Mouse (Mus musculus): Measurements from ENCODE around the gene Pex19. TPM values are rescaled to one million over a fixed set of nuclear protein-coding genes. Genes with fewer than 3 reads are reported as not detected.

The Pex19 gene
- 163 TPM in 2 replicates for polyA plus RNA-seq (2015; fragmentation: Nextera tagmentation; extraction: Ambion mirVana)

DNA sequence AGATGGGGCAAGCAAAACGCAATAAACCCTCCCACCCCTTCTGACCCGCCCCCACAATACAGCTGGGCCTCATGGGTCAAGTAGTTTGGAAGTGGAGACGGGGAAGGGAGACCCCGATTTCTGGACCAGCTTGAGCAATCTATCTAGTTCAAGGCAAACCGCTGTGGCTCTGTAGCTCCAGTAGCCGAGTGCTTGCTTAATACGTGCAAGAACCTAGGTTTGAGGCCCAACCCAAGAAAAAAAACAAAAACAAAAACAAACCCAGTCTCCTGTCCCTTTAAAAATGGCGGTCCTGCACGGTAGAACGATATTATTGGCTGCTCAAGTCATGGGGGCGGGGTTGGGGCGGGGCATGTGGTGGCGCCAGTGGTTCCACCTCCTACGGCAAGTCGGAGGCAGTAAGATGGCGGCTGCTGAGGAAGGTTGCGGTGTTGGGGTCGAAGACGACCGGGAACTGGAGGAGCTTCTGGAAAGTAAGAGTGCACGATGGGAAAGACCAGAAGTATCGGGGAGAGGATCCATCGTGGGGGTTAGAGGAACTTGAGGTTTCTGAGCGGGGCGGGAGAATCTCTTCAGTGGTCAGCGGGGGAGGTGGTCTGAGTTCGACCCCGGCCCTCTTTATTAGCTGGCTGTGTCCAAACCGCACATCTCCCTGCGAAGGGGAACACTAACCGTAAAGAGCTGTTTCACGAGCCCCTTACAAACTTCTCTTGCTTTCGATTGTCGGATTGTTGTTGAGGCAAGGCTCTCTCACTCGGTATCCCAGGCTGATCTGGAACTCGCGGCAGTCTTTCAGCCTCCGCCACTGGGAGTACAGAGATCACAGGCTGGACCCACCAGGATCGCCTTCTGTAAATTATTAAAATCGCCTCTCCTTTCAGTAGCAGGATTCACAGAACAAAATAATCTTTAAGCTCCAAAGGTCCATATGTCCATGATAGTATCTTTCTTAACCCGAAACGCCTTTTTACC, at the start of gene Pex19:
TSS of gene Pex19 (plus strand) at position 380 of the 972 bp plus-strand sequence.
- H3K4me3 ChIP-seq, result peak within 1 kb of the TSS; percentile 79
- peak; percentile 97 for ATAC-seq (ENCODE audit: low FRiP score, low read depth)

DNA sequence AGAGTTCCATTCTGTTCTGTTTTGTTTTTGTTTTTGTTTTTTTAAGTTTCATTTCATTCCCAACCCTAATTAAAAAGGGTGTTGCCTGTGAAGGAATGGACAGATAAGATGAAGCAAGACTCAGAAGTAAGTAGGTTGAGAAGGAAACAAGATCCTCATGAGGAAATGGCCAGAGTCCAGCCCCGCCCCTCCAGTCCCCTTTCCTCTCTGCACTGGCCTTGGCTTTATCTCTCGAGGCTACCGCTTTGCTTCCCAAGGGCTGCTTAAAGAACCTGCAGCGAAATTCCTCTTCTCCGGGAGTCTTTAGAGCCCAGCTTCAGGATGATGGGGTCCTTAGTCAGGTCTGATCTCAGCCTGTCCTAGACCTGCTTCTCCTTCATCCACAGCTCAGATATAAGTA, 48.6 kb upstream of the Pex19 start:
- no peak for ATAC-seq (ENCODE audit: low FRiP score, low read depth)
- Histone ChIP-seq H3K9me3 (no peaks in the 10 kb centered on the region), H3K27ac (replicated peaks) (no peak overlapping the region), H3K4me2 (no peak overlapping the region), H3K4me3 (no peak overlapping the region), H3K4me1 (replicated peaks) (peaks cover 8% of the 10 kb centered on the region), H3K36me3 (peaks cover 61% of the 10 kb centered on the region), H3K9ac (no peak overlapping the region), H3K27me3 (no peaks in the 10 kb centered on the region)
- WGBS, result 80% methylated on average over 5 of the region's 5 CpGs

More for the DNA sequence above, at the start of gene Pex19:
- Histone ChIP-seq H3K27ac (replicated peaks) (peak within 1 kb of the TSS; percentile 77), H3K9ac (peak within 1 kb of the TSS; percentile 80), H3K9me3 (no peaks in the 10 kb centered on the region), H3K4me1 (replicated peaks) (peaks cover 17% of the 10 kb centered on the region), H3K36me3 (peaks cover 43% of the 10 kb centered on the region), H3K27me3 (no peaks in the 10 kb centered on the region), H3K4me2 (peak within 1 kb of the TSS; percentile 84)
- under 1% methylated on average over 42 of the region's 42 CpGs for WGBS

DNA sequence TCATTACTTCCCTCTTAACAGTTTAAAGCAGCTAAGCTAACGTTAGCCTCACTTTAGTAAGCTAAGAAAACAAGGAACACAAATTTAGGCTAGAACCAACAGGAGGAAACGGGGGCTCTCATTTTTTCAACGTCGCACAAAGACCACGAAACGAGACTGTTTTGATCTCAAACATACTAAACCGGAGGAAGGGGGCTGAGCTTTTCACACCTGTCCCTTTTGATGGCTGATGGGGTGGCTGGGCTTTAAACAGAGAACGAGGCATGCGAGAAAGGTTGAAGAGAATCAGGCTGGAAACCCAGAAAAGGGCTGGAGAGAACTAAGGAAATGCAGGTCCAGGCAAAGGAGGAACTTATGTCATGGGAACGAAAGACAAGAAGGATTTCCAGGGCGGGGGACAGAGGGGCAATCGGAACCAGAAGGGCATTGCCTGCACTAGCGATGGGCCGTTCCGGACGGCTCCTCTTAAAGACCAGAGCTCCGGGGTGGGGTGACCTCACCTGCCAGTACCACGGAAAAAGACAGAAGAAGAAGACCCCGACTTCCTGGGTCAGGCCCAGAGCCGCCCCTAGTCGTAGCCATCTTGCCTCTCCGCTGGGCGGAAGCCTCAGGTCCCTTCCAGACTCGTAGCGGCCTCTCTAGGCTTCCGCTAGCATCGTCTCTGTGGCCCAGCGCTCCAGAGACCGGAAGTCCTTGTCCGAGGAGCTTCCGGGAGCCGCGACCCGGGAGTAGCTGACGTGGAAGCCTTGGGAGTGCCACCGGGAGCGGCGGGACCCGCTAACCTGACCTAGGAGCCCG, 44.3 kb upstream of the Pex19 start, which contains the start of the genes Copa and Ncstn:
TSS of gene Copa (plus strand) at position 429 of the 798 bp plus-strand sequence.
TSS of gene Ncstn (minus strand) at position 695 of the 798 bp plus-strand sequence.
- H3K4me1 ChIP-seq (replicated peaks), result peaks cover 28% of the 10 kb centered on the region
- no peaks in the 10 kb centered on the region for H3K27me3 ChIP-seq
- H3K4me2 ChIP-seq, result peak within 1 kb of the TSS; percentile 64
- peak within 1 kb of the TSS; percentile 91 for H3K27ac ChIP-seq (replicated peaks)
- peak; percentile 98 for ATAC-seq (ENCODE audit: low FRiP score, low read depth)
- H3K9ac ChIP-seq, result peak within 1 kb of the TSS; percentile 79
- H3K36me3 ChIP-seq, result peaks cover 25% of the 10 kb centered on the region
- H3K4me3 ChIP-seq, result peak within 1 kb of the TSS; percentile 77
- under 1% methylated on average over 40 of the region's 40 CpGs for WGBS
- no peaks in the 10 kb centered on the region for H3K9me3 ChIP-seq

DNA sequence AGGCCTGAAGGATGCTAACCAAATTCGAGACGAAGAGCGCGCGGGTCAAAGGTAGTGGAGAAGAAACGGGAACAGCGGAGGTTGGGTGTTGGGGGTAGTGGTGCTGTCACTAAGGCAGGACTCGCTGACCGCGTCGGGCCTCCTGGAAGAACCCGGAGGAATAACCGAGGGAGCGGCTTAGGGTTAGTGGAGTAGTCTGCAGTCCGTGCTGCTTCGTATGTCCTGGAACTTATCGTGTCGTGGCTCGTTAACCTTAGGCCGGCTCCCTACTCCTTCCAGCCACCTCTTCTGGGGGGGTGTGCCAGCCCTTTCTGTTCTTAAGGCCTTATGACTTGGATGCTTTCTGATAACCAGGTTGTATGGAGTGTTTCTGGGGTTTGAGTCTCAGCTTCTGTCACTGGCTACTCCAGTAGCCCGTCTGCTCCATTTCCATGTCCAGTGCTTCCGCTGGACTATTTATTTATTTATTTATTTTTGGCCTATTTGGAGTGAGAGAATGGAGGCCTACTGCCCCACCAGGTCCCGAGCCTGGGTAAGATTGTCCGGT, 43.6 kb upstream of the Pex19 start:
- H3K9me3 ChIP-seq, result no peaks in the 10 kb centered on the region
- H3K9ac ChIP-seq, result peak overlapping the region; percentile 79
- peak overlapping the region; percentile 77 for H3K4me3 ChIP-seq
- no peaks in the 10 kb centered on the region for H3K27me3 ChIP-seq
- peaks cover 21% of the 10 kb centered on the region for H3K36me3 ChIP-seq
- H3K27ac ChIP-seq (replicated peaks), result peak overlapping the region; percentile 91
- peak overlapping the region; percentile 64 for H3K4me2 ChIP-seq
- ATAC-seq (ENCODE audit: low FRiP score, low read depth), result no peak; the same call in none of the 2 replicates
- 1% methylated on average over 24 of the region's 24 CpGs for WGBS
- H3K4me1 ChIP-seq (replicated peaks), result peaks cover 28% of the 10 kb centered on the region

DNA sequence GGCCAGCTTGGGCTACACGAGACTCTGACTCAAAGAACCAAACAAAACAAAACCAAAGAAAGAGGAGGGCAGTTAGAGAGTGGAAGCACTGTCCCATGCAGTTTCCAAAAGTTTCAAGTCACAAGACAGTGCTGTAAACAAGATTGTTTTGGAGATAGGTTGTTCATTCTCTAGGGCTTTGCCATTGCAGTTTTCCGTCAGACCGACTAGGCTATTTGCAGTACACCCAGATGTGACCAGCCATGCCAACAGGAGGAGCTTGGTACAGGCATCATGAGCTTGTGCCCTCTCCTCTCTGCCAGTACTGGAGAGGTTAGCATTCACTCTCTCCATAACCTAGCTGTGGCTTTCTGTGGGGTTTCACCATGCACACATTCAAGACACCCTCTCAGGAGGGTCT, 33.0 kb upstream of the Pex19 start:
- no peaks in the 10 kb centered on the region for H3K9me3 ChIP-seq
- no peaks in the 10 kb centered on the region for H3K27me3 ChIP-seq
- peaks cover 83% of the 10 kb centered on the region for H3K36me3 ChIP-seq
- no peak for ATAC-seq (ENCODE audit: low FRiP score, low read depth)
- H3K4me2 ChIP-seq, result no peak overlapping the region
- H3K27ac ChIP-seq (replicated peaks), result no peak overlapping the region
- no peaks in the 10 kb centered on the region for H3K4me1 ChIP-seq (replicated peaks)
- 52% methylated on average over 3 of the region's 3 CpGs for WGBS
- no peak overlapping the region for H3K9ac ChIP-seq
- no peak overlapping the region for H3K4me3 ChIP-seq

DNA sequence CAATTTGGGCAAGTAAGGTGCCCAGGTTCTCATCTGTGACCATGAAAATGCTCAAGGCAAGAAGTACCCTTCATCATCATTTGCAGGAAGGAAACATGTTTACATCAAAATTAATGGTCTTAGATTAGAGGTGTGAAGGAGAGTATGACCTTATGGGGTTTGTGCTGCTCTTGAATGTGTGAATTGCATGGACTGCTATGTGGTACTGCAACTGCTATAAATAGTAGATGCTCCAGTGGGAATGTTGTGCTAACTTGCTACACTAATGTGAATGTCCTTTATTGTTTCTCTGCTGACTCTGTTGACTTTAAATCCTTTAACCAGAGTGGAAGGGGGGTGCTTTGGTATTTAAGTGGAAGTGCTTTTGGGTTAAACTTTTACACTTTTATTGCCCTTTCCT, 32.3 kb upstream of the Pex19 start:
- Histone ChIP-seq H3K4me1 (replicated peaks) (no peaks in the 10 kb centered on the region), H3K27ac (replicated peaks) (no peak overlapping the region), H3K36me3 (peaks cover 79% of the 10 kb centered on the region), H3K4me2 (no peak overlapping the region), H3K27me3 (no peaks in the 10 kb centered on the region), H3K4me3 (no peak overlapping the region), H3K9ac (no peak overlapping the region), H3K9me3 (no peaks in the 10 kb centered on the region)
- ATAC-seq (ENCODE audit: low FRiP score, low read depth), result no peak

DNA sequence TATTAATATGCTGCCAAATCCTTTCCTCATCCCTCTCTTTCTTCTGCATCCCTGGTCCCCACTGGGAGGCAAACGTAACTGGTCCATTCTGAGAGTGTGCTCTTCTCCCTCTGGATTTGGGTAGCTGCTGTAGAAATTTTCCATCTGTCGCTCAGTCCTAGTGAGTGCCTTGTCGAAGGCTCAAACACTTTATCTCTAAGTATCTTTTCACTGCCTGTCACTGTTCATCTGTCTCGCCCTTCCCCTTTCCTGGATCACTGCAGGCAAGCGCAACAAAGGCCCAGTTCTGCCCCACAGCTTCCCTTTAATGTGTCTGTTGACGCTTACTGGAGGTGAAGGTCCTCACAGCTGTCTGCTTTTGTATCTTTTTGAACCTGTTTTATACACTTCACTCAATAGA, 31.4 kb upstream of the Pex19 start:
- Histone ChIP-seq H3K4me1 (replicated peaks) (no peaks in the 10 kb centered on the region), H3K27ac (replicated peaks) (no peak overlapping the region), H3K4me2 (no peak overlapping the region), H3K4me3 (no peak overlapping the region), H3K27me3 (no peaks in the 10 kb centered on the region), H3K36me3 (peaks cover 80% of the 10 kb centered on the region), H3K9ac (no peak overlapping the region), H3K9me3 (no peaks in the 10 kb centered on the region)
- no peak for ATAC-seq (ENCODE audit: low FRiP score, low read depth)
- 39% methylated on average over 6 of the region's 6 CpGs for WGBS

DNA sequence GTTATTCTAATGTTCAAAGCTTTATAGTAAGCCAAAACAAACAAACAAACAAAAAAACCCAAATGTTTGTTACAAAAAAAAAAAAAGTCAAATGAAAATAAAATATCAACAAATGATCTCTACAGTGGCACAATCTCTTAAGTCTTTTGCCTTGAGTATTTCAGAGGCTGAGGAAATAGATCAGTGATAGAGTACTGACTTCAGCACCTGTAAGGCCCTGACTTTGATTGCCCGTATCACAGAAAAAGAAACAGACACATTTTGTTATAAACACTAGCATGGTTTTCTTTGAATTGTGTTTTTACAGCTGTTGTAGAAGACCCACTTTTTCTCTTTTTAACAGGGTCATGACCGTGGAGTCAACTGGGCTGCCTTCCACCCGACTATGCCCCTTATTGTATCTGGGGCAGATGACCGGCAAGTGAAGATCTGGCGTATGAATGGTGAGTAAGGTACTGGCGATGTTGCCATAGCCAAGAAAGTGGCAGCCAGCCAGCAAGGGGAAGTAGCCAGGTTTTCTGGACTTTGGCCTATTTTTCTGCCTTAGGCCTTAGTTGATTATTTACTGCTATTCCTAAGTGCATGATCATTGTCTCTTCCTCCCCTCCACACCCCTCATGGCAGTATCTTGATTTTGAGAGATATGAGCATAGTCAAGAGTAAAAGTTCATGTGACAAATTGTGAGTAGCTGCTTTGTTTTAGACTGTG, 27.1 kb upstream of the Pex19 start:
- peaks cover 79% of the 10 kb centered on the region for H3K36me3 ChIP-seq
- no peak overlapping the region for H3K4me3 ChIP-seq
- H3K27me3 ChIP-seq, result no peaks in the 10 kb centered on the region
- ATAC-seq (ENCODE audit: low FRiP score, low read depth), result no peak
- no peak overlapping the region for H3K27ac ChIP-seq (replicated peaks)
- no peak overlapping the region for H3K4me2 ChIP-seq
- H3K9ac ChIP-seq, result no peak overlapping the region
- H3K4me1 ChIP-seq (replicated peaks), result no peaks in the 10 kb centered on the region
- WGBS, result 70% methylated on average over 6 of the region's 6 CpGs
- H3K9me3 ChIP-seq, result no peaks in the 10 kb centered on the region

DNA sequence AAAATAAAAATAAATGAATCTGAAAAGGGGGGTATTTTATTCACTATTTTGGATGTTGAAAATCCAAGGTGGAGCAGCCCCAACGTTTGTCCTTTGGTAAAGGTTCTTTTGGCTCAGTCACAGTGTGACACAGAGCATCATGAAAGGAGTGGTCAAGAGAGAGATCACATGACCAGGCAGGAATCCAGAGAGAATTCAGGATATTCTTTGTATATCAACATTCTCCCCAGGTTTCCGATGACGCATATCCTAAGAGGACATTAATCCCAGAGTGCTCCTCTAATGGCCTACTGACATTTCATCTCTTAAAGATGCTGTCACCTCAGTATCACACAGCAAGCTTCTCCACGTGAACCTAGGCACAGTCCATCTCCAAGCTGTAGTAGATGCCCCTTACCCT, 22.9 kb upstream of the Pex19 start:
- H3K27me3 ChIP-seq, result no peaks in the 10 kb centered on the region
- no peak overlapping the region for H3K4me2 ChIP-seq
- no peak overlapping the region for H3K4me3 ChIP-seq
- H3K36me3 ChIP-seq, result peaks cover 87% of the 10 kb centered on the region
- no peak overlapping the region for H3K9ac ChIP-seq
- no peak for ATAC-seq (ENCODE audit: low FRiP score, low read depth)
- no peaks in the 10 kb centered on the region for H3K9me3 ChIP-seq
- H3K27ac ChIP-seq (replicated peaks), result no peak overlapping the region
- WGBS, result 86% methylated on average over 4 of the region's 4 CpGs
- H3K4me1 ChIP-seq (replicated peaks), result no peaks in the 10 kb centered on the region

DNA sequence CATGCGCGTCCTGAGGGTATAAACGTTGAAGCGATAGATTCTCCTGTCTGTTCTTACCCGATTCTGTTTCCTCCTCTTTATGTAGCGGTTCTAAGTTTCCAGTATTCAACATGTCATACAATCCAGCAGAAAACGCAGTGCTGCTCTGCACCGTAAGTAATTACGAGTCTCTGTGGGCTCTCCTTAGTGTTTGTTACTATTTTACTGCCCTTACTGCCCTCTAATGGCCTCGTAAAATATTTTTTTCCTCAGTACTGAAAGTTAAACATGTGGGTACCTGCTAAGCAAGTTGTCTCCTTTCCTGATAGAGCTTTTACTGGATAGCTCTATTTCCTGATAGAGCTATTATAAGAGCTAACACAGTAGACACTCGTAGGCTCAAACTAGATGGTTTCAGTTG, 21.5 kb upstream of the Pex19 start:
- no peaks in the 10 kb centered on the region for H3K9me3 ChIP-seq
- no peak overlapping the region for H3K27ac ChIP-seq (replicated peaks)
- no peak for ATAC-seq (ENCODE audit: low FRiP score, low read depth)
- H3K4me1 ChIP-seq (replicated peaks), result no peaks in the 10 kb centered on the region
- peaks cover 93% of the 10 kb centered on the region for H3K36me3 ChIP-seq
- no peak overlapping the region for H3K4me2 ChIP-seq
- WGBS, result 75% methylated on average over 11 of the region's 11 CpGs
- H3K4me3 ChIP-seq, result no peak overlapping the region
- H3K27me3 ChIP-seq, result no peaks in the 10 kb centered on the region
- H3K9ac ChIP-seq, result no peak overlapping the region

DNA sequence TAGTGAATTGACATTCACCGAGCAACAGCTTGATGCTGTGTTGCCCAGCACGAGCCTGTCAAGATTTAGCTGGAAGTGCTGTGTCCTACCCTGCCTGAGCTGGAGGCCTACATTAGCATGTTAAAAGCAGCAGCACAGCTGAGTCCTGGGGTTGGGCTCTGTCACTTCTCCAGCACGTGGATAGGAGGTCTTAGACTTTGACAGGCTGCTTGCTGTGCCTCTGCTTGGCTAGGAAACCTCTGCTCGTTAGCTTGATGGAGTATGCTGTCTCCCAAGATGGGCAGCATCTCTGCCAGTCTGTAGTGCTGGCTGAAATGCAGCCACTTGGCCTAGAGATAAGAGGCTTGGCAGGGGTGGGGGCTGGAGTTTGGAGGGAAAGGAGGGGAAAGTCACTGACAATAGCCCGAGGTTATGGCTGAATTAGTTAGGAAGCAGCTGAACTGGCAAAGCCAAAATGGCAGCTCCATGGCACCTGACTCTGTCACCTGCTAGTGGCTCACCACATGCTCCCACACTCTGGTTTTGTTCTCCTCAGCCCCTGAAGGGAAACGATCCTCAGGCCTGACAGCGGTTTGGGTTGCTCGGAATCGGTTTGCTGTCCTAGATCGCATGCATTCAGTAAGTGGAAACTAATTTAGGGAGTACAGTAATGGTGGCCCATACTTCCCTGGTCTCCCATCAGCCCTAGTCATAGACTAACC, 18.6 kb upstream of the Pex19 start:
- Histone ChIP-seq H3K27ac (replicated peaks) (no peak overlapping the region), H3K4me1 (replicated peaks) (no peaks in the 10 kb centered on the region), H3K9me3 (no peaks in the 10 kb centered on the region), H3K27me3 (no peaks in the 10 kb centered on the region), H3K4me2 (no peak overlapping the region), H3K36me3 (peaks cover 95% of the 10 kb centered on the region), H3K9ac (no peak overlapping the region), H3K4me3 (no peak overlapping the region)
- peak; percentile 91 for ATAC-seq (ENCODE audit: low FRiP score, low read depth)
- WGBS, result 50% methylated on average over 10 of the region's 10 CpGs
